Mouse (Mus musculus): ENCODE data around the gene Acad12.

The Acad12 gene

DNA sequence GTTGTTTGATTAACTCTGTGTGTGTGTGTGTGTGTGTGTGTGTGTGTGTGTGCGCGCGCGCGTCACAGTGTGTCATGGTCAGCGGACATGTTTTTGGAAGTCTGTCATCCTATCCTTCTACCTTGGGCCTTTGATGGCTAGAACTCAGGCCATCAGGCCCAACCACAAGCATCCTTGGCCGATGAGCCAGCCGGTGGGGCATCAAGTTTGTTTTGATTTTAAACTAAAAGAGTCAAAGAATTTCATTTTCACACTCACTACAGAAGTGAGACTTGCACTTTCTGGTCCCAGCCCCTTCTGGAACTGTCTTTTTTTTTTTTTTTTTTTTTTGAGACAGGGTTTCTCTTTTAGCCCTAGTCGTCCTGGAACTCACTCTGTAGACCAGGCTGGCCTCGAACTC, 33.7 kb downstream of the Acad12 start:
- no peak for DNase-seq (ENCODE audit: extremely low spot score, low spot score)

- DNase-seq (ENCODE audit: extremely low spot score, low spot score): no peak
These were observed 34.8 kb downstream of the Acad12 start for GRCm38 (mm10) chr5:121583765-121584501.

GRCm38 (mm10) chr5:121581945-121582344, 36.8 kb downstream of the Acad12 start:
- DNase-seq (ENCODE audit: extremely low spot score, low spot score): no peak

DNA sequence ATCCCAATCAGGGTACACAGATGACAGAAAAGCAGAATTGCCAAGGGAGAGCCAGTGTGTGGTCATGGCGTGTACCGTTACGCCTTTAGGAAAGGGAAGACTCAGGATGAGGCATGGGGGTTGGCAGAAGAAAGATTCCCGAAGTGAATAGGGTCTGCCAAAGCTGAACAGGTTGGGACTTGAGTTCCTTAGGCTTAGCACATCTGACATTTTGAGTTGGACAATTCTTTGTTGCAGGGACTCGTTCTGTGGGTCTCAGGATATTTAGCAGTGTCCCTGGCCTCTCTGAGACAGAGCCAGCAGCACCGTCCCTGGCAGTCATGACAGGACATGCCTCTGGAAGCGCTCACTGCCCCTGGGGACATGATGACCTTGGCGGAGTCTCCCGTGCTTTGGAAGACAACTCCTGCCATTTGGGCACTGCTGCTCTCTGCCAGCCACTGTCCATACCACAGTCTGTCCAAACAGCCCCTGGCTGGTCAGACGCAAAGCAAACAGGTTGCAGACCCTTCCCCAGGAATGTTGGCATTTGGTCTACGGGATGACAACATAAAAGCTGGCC, 41.7 kb downstream of the Acad12 start:
- DNase-seq (ENCODE audit: extremely low spot score, low spot score): no peak

- DNase-seq (ENCODE audit: extremely low spot score, low spot score): no peak
These were observed 42.9 kb downstream of the Acad12 start for GRCm38 (mm10) chr5:121575867-121576266.

DNA sequence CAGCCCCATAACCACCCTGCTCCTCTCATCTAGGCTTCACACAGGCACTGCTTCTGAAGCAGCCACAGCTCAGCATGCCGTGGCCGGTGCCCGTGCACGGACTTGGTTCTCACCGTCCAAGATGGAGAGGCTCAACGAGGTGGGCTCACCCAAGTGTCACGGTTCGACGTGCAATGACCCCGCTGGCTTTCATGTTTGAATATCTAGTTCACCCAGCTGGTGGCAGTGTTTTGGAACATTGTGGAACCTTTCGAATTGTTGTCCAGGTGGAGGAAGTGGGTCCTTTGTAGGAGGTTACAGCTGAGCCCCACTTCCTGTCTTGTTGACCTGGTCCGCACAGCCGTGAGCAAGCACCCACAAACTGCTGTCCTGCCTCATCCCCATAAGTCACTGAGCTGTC, 44.6 kb downstream of the Acad12 start:
- no peak for DNase-seq (ENCODE audit: extremely low spot score, low spot score)

DNA sequence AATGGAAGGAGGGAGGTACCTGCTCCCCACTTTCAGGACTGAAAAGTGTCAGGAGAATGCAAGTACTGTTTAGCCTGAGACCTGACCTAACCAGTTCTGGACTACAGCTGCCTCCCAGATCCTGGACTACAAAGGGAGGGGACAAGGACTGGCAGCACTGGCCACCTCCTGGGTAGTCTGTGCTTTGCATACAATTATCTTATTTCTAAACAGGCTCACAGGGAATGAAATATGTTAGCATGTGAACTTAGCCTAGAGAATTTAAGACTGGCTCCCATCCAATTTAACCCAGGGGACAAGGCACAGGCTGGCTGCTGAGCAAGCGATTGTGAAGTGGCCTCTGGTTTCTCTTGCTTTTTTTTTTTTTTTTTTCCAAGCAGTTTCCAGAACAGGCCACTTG, 48.0 kb downstream of the Acad12 start:
- DNase-seq (ENCODE audit: extremely low spot score, low spot score): no peak

DNA sequence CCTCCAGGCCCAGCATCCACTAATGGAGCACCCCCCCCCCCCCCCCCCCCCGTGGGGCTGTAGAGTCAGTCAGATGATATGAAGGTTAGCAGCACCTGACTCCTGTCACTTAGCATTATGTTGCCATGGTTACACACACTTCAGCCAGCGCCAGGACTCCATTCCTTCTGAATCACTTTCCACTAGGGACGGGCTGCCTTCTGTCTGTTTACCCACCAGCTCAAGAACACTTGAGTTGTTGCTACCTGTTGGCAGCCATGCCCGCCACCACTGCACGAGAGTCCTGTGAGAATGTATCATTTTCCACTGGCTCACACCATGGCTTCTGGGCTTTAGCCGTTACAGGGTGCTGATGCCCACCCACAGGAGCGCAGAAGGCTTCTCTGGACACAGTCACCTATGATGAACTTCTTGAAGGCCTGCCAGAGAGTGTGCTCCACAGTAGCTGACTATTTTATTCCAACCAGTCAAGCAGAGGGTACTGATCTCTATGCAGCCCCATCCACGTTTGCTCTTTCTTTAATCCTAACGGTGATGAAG, 48.8 kb downstream of the Acad12 start:
- no peak for DNase-seq (ENCODE audit: extremely low spot score, low spot score)

- no peak for DNase-seq (ENCODE audit: extremely low spot score, low spot score)
These were observed 52.6 kb downstream of the Acad12 start for GRCm38 (mm10) chr5:121566035-121566681.

DNA sequence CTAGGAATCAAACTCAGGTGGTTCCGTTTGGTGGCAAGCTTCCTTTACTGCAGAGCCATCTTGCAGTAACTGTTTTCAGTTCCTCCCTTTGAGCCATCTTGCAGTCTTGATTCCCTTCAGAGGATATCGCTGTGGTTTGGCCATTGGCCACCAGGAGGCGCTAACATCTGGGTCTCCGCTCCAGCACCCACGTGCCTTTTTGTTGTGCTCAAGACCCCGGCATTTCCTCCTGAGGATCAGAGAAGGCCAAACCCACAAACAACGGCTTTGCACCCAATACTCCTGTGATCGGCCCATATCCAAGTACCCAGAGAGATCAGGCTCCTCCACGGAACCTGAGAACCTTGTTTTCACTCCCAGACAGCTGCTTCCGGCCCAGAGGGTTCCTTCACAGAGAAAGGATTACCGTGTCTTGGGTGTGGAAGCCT, 54.3 kb downstream of the Acad12 start:
- DNase-seq (ENCODE audit: extremely low spot score, low spot score): peak; percentile 93

DNA sequence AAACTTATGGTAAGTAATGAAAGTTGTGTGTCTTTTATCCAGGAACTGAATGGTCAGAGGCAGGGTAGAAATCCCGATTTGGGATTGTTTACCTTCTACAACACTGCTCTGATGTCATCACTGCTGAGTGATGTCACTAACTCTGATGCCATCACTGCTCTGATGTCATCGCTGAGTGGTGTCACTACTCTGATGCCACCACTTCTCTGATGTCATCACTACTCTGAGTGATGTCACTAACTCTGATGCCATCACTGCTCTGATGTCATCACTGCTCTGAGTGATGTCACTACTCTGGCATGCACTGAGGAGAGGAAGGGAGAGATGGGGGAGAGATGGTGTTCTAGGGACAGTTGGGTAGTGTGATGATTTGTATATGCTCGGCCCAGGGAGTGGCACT, 56.3 kb downstream of the Acad12 start:
- DNase-seq (ENCODE audit: extremely low spot score, low spot score): no peak

- DNase-seq (ENCODE audit: extremely low spot score, low spot score): no peak
These were observed 69.5 kb downstream of the Acad12 start for GRCm38 (mm10) chr5:121549196-121549595.

DNA sequence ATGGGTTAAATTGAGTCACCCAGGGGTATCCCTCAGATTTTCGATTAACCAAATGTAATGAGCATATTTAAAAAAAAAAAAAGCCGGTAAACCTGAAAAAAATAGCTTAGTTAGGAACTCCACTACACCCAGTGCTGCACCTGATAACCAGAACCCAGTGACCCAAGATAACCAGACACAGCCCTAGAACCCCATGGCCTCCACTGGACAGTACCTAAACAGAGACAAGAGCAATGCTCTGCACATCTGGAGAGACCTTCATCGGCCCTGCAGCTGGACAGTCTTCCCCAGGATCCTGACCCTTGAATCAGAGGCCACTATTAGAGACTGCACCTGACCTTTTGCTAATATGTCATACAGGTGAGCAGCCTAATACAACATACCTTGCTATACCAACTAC, 71.7 kb downstream of the Acad12 start:
- no peak for DNase-seq (ENCODE audit: extremely low spot score, low spot score)
